Mouse (Mus musculus) hematopoietic stem cell, adult 5-6 weeks (primary cell): ENCODE results near the gene Ranbp9. TPM values are rescaled to one million over a fixed set of nuclear protein-coding genes. Genes with fewer than 3 reads are reported as not detected.

Source experiments
- ATAC-seq, 2 experiments: fragments of 125-278 bp in 1 of 2; replicated peaks in 1 of 2; 2 replicates each; pipeline ENCODE4 v1.8.0; 2016 to 2017; ENCODE audit warnings: inconsistent platforms in 2 of 2, mild to moderate bottlenecking in 2 of 2, moderate number of reproducible peaks in 2 of 2, low read depth in 1 of 2, moderate TSS enrichment in 1 of 2; ENCODE audit not compliant: low FRiP score in 2 of 2, poor library complexity in 2 of 2, severe bottlenecking in 2 of 2, insufficient read depth in 1 of 2, low TSS enrichment in 1 of 2
- total RNA-seq: library from RNA; stranded (forward); fragments of 172-1452, 232-1000 nt; gene quantifications from 2 replicates; pipeline ENCODE4 v1.2.3, GENCODE M21; 2017

Gene Ranbp9
- total RNA-seq, 1 experiment from 2014 or later = 108 TPM

DNA sequence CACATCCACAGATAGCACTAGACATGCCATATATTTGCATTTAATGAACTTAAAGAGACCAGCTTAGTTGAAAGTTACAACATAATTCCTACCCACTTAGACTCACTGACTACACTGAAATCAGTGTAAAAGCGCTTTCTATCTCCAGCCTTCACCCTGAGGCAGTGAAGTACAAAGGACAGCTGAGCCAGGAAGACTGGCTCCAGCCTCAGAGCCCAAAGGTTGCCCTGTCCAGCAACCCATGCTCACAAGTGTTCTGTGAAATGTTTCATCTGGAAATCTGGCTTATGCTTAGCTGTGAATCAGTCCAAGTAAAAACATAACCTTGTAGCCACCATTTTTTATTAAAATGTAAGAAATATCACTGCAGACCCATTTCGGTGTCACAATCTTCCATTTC lies 67.5 kb downstream of the Ranbp9 start:
- no peak for ATAC-seq

DNA sequence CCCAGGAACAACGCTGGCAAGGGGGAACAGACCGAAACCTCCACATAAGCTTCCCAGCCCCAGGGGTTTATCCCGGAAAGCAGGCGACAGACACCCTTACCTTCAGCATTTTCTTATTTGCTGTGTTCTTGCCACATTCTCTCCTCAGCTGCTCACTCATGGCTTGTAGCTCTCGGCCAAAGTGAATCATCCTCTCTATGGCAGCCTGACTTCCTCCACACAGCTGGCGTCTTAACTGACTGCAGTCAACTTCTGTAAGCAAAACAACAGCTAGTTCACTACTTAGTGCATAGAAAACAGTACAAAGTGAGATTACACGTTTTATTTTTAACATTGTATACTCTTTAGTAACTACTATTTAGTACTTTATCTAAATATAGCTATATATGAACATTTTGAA lies 68.8 kb downstream of the Ranbp9 start:
- no peak for ATAC-seq

DNA sequence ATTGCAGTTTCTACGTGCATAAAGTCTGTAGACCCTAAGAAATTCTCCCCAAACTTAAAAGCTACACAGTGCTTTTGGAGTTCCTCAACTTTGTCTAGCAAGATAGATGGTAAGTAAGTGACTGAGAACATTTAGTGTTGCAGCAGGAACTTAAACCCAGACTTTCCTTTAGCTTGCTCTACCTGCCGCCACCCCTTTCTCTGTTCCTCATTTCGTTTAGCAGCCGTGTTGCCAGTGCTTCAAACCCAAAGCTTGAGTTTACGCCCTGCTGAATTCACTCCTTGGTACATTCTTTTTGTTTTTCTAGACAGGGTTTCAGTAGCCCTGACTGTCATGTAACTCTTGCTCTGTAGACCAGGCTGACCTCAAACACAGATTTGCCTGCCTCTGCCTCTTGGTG lies 81.5 kb downstream of the Ranbp9 start:
- ATAC-seq = no peak

DNA sequence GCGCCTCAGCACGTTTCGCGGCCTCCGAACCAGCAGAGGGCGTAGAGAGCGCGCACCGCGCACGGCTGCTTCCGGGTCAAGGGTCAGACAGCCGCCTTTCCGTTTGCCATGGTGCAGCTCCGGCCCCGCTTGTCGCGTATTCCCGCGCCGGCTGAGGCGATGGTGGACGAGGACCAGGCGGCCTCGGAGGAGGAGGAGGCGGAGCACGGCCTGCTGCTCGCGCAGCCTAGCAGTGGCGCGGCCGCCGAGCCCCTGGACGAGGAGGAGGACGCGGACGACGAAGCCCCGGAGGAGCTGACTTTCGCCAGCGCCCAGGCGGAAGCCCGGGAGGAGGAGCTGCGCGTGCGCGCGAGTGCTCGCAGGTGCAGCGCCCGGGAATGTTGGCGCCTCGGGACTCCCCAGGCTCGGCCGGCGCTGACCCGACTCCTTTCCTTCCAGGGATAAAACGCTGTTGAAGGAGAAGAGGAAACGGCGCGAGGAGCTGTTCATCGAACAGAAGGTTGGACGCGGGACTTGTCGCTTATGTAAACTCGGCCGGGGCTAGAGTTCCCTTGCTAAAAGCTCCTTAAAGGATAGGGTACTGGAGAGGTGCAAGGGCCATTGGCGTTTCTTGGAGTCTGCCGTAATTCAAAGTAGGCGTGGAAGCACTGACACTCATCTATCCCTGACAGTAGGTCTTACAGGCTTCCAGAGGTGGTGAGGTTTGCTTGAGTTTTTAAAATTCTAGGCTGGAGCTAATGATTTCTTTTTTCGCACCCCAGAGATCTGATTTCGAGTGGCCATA lies 82.6 kb downstream of the Ranbp9 start, which contains the start of gene Nol7:
Nol7 (plus strand) TSS at position 94 of the 784 bp plus-strand sequence.
- ATAC-seq = peak; percentile 93 to 95

DNA sequence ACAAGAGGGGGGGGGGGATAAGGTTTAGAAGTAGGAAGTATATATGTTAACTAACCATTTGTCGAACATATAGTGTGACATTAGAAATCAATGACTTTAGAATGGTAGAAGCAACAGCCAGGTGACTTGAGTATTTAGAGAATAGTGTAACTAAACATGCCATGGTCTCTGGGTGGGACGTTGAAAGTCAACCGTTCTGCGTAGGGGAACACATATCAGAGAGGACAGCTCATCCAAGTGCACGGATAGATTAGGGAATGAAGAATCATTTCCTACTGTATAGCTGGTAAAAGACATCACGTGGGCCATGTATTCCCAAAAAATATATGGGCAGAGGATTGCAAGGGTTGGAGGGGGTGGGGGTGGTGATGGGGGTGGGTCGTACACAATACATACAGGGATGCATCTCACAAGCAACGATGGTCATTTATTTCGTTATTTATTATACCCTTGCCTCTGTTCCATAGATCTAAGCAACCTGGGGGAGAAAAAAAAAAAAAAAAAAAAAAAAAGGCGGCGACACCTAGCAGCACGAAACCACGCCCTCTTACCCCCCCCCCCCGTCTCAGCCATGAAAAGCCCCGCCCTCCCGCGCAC lies 83.3 kb downstream of the Ranbp9 start:
- no peak for ATAC-seq

DNA sequence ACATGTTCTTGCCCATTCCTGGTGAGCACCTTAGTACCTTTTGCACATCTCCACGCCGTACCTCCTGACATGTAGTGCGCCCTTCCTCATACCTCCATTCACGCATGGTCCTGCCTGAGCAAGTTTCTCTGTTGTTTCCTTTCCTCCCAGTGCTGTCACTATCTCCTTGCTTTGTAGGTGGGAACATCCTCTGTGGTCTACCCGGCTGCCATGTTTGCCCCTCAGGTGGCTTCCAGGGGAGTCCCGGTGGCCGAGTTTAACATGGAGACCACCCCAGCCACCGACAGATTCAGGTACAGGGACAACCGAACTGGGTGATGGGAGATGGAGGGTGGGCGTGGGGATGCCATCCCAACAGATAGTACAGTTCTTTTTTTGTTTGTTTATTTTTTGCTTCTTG lies 95.8 kb downstream of the Ranbp9 start:
- ATAC-seq = no peak

DNA sequence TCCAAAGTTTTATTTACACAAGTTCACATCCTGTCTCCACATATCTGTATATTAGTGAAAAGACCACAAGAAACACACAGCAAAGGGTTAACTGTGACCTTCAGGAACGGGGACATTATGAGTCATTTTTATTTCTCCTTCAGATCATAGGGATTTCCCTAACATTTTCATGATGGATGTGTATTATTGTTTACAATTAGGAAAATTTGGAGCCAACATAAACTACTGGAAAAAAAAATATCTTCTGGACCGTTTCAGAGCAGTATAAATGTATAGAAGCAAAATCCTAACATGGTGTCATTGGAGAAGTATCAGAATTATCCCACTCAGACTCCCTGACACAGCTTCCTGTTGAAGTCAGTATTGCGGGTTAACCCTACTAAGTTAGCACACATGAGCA lies 101.1 kb downstream of the Ranbp9 start:
- ATAC-seq = no peak

DNA sequence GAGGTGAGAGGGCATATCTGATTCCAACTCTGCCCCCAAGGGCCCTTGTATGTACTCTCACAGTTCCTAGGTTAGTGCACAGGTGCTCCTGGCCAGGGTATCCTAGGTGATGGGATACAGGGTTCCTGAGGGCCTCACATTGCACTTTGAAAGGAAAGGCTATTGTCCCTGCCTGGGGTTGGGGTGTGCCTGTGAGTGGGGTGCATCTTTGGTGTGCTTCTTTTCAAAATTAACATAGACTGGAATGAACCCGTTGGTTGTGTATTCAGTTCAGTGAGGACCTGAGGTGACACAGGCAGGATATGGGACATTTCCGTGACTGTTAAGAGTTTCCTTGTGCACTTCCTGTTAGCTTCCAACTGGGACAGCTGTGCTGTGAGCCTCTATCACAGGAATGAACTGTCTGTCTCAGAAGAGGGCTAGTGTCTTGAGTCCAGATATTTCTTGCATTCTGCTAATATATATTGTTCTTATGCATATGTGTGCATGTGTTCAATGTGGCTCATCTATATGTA lies 106.1 kb downstream of the Ranbp9 start:
- ATAC-seq = no peak

DNA sequence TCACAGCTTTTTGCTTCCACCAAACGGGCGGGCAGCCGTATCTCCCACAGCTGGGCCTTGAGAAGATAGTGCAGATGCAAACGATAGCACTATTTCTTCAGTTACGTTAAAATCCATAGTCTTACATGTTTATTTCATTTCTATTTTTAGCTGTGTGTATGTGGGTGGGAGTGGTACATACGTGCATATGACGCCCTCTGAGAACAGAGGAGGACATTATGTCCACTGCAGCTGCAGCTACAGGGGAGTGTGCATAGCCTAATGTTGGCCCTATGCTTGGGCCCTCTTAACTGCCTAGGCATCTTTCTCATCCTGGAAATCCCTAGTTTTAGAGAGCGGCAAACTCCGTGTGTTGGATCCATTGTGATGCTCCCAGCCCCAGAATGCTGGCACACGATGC lies 106.9 kb downstream of the Ranbp9 start:
- ATAC-seq = no peak

DNA sequence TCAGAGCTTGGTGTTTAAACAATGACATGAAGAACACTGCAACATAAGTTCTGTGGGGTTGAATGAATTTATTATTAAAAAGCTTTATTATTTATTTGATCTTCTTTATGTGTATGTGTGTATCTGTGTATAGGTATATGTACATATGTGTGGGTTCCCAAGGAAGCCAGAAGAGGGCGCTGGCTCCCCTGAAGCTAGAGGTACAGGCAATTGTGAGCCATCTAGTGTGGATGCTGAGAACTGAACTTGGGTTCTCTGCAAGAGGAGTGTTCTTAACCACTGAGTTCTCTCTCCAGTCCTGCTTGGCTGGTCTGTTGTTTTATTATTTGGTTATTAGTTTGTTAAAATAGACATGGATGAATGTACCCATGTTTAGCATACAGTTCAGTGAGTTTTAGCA lies 108.2 kb downstream of the Ranbp9 start:
- ATAC-seq = no peak

DNA sequence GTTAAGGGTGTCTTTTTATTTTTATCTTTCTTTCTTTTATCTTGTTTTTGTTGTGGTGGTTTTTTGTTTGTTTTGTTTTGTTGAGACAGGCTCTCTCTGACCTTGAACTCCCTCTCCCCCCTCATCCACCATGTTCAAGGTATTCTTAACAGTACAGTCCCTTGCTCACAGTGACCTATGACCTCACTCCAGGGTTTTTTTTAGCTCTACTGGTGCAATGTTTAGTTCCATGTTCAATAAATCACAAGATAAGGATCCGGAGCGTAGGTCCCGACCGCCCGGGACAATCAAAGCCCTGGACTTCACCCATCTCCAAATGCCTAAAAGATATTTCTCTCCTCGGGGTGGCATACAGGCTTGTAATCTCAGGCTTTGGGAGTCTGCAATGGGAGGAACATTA lies 111.0 kb downstream of the Ranbp9 start:
- no peak for ATAC-seq

DNA sequence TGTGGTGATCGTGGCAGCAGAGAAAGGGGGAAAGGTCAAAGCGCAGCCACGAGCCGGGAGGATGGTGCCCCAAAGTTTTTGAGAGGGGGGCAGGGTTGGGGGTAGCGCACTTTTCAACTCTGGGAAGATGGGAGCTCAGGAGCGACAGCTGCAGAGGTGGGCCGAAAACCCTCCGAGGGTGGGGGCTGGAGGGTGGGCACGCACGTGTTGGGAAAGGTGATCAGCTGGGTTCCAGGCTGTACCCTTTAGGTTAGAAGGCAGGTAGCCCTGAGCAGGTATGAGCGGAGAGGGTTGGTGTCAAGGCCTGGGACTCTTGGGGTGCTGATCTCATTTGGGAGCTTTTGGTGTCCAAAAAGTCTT lies 115.3 kb downstream of the Ranbp9 start:
- peak in 1 of 2 experiments; percentile 19; a peak in 1 of 4 replicates for ATAC-seq

DNA sequence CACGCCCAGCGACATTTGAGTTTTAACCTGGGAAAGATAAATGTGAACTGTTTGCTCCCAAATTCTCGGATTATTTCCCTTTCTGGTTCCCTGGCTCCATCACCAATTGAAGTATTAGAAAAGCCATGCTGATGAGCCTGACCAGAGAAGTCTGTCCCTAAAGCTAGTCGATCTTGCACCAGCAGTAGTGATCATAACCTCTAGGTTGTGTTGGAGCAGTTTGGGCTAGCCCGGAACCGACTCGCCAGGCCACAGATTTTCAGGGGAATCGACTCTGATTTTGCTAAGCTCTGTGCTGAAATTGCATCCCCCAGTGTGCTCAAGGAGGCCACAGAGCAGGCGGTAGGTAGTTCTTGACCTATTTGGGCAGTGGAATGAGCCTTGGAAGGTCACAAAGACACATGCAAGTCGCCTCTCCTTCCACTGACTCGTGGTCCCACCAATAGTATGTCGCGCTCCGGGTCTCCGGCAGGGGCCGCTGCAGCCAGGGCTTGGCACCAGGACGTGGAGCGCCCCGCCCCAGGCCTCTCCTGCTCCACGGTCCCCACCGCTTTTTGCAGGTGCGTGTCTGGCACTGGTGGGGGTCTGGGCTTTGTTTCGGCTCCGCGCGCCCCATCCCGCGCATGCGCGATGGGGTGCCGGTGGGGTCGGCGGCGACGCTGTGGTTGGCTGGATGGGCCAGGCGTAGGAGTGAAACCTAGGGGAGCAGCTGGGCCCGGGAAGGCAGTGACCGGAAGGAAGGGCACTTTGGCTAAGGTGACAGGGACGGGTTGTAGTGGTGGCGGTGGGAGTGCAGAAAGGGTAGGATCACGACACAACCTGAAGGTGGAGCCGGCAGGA lies 115.9 kb downstream of the Ranbp9 start, which contains the start of gene Sirt5:
Sirt5 (plus strand) TSS at position 512 of the 840 bp plus-strand sequence.
- ATAC-seq = peak; percentile 98 to 99

DNA sequence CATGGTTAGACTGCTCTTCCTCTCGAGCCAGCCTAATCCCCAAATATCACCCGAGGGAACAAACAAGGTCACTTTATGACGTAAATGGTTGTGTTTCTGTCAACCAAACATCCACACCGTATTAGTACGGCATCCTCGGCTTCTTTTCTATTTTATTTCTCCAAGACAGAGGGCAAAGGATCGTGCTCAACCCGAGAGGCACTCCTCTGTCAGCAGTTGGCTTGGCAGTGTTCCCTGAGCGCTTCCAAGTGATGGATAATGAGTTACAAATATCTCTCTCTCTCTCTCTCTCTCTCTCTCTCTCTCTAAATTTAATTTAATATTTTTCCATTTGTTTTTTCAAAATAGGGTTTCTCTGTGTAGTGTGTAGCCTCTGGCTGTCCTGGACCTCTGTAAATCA lies 118.7 kb downstream of the Ranbp9 start:
- no peak for ATAC-seq

DNA sequence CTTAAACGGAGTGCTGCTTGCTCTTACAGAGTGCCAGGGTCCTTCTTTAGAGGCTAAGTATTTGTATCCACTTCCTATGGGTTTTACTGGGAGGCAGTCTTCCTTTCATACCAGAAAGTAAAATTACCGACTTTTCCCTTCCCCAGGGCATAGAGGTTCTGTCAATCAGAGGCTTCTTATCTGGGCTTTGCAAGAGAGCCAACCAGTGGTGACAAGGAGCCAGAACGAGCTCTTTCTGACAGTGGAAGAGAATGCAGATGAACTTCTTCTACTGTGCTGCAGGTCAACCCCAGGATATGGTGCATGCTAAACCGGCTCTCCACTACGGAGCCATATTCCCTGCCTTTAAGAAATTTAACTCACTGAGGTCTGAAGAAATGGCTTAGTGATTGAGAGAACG lies 120.5 kb downstream of the Ranbp9 start:
- ATAC-seq = no peak

DNA sequence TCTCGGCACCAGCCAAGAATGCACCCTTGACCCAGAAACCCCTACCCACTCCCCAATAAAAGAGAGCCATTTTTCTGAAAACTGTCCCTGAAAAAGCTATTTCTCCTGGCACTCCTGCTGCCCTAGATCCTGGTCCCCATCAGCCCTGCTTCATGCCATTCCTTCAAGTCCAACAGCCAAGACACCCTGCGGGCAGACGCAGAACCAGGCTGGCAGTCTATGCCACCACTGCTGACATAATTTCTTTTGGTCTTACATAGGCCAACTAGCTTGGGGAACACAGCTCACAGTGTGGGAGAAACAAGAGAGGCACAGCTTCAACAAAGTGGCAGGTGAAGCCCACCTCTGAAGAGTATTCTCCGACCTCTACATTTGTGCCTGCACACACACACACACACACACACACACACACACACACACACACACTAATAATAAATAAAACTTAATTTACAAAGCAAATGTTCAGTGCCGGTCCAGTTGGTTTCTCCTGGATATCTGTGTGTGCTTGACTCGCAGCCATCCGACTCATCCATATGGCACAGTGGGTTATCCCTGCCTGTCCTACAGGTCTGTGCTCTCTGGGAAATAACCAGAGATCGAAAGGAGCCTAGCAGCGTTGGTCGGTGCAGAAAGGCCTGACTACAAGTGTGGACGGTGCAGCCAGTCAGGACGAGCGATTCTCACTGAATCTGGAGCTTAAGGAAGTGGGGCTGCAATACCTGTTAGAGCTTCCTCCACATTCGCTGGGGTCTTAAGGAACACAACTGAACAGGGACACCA lies 124.5 kb downstream of the Ranbp9 start:
- no peak for ATAC-seq

DNA sequence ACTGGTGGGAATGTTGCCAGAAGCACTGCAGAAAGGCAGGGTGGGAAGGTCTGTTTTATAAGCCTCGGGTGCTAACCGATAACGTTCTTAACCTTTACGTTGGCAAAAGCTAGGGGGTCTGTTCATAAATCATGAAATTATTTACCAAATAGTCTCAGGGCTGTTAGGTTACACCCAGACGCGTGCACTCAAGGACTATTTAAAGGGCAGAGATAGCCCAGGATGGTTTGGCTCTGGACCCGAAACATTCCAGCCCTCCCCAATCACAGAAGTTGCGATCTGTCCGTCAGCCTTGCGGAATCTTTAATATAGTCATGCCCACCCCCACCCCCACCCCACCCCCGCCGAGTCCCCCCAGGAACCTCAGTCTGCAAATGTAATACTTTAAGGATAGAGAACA lies 126.7 kb downstream of the Ranbp9 start:
- no peak for ATAC-seq
